Mouse (Mus musculus) ES-Bruce4 (cell line): ENCODE data around the gene Wdr47.

ENCODE experiments used
- CTCF ChIP-seq: IDR thresholded peaks from one replicate; pipeline ENCODE4 v1.8.1; 2011; ENCODE audit warnings: low read depth, low read length
- EP300 ChIP-seq: IDR thresholded peaks from 2 replicates; pipeline ENCODE4 v1.6.1; 2011; ENCODE audit warnings: low read depth, low read length; ENCODE audit not compliant: insufficient read depth
- POLR2A ChIP-seq: IDR thresholded peaks from one replicate; pipeline ENCODE4 v1.8.1; 2011; ENCODE audit warnings: low read length; ENCODE audit not compliant: insufficient read depth

GRCm38 (mm10) chr3:108654566-108654965, 63.5 kb downstream of the Wdr47 start:
- TF ChIP-seq CTCF (no peak), POLR2A (no peak), EP300 (no peak)
